Mouse (Mus musculus) heart, embryonic 14.5 days (tissue): ENCODE measurements around the gene Gm525. TPM values are rescaled to one million over a fixed set of nuclear protein-coding genes. Genes with fewer than 3 reads are reported as not detected.
"Not testable (repeated sequence)": the region's sequence is repeated elsewhere in the genome, so short reads cannot be mapped to it uniquely, and the experiment has no call there.

Experiments
- ATAC-seq: fragments of 200-750 bp; cut with Nextera tagmentation; 2 replicates; pipeline ENCODE4 v1.8.0; 2017; ENCODE audit warnings: low read depth, moderate TSS enrichment; ENCODE audit not compliant: insufficient number of reproducible peaks, insufficient read depth, low FRiP score
- H3K27ac ChIP-seq, 2 experiments: fragments of 200-500 bp in 1 of 2; fragments of 300-500 bp in 1 of 2; sonication (generic) in 1 of 2; replicated peaks in 1 of 2; 2 replicates each; pipeline ENCODE4 v1.5.1; 2012 to 2014; ENCODE audit warnings: low read depth in 2 of 2, low read length in 2 of 2, control low read depth in 1 of 2, mild to moderate bottlenecking in 1 of 2, mixed read lengths in 1 of 2; ENCODE audit not compliant: control insufficient read depth in 1 of 2, insufficient read depth in 1 of 2
- H3K27me3 ChIP-seq: fragments of 300-500 bp; sonication (generic); 2 replicates; pipeline ENCODE4 v1.6.1; 2014; ENCODE audit warnings: mild to moderate bottlenecking, low read length, control low read depth; ENCODE audit not compliant: control insufficient read depth, insufficient read depth
- H3K36me3 ChIP-seq: fragments of 300-500 bp; sonication (generic); 2 replicates; pipeline ENCODE4 v1.6.1; 2014; ENCODE audit warnings: mild to moderate bottlenecking, control low read depth, low read length, mixed read lengths; ENCODE audit not compliant: control insufficient read depth, insufficient read depth
- H3K4me1 ChIP-seq, 2 experiments: fragments of 200-500 bp in 1 of 2; fragments of 300-500 bp in 1 of 2; sonication (generic) in 1 of 2; 2 replicates each; pipeline ENCODE4 v1.6.1; 2012 to 2014; ENCODE audit warnings: low read length in 2 of 2, control low read depth in 1 of 2, mixed read lengths in 1 of 2; ENCODE audit not compliant: control insufficient read depth in 2 of 2, insufficient read depth in 2 of 2
- H3K4me2 ChIP-seq: fragments of 300-500 bp; sonication (generic); 2 replicates; pipeline ENCODE4 v1.6.1; 2014; ENCODE audit warnings: mild to moderate bottlenecking, low read length
- H3K4me3 ChIP-seq, 2 experiments: fragments of 200-500 bp in 1 of 2; fragments of 300-500 bp in 1 of 2; sonication (generic) in 1 of 2; 2 replicates each; pipeline ENCODE4 v1.5.1; 2012 to 2014; ENCODE audit warnings: low read length in 2 of 2, mild to moderate bottlenecking in 2 of 2, control low read depth in 1 of 2, low read depth in 1 of 2, moderate library complexity in 1 of 2; ENCODE audit not compliant: control insufficient read depth in 1 of 2, insufficient read depth in 1 of 2
- H3K9ac ChIP-seq: fragments of 300-500 bp; sonication (generic); 2 replicates; pipeline ENCODE4 v1.6.1; 2014; ENCODE audit warnings: mild to moderate bottlenecking, low read length
- H3K9me3 ChIP-seq: fragments of 300-500 bp; sonication (generic); 2 replicates; pipeline ENCODE4 v1.6.1; 2016; ENCODE audit warnings: low read length, control low read depth; ENCODE audit not compliant: control insufficient read depth
- WGBS: fragments of 180-500 bp; shearing (Covaris S2); extraction: QIAGEN DNeasy Blood & Tissue Kit; methylation state at CpG from one replicate; pipeline ENCODE4 v1.1.7; 2014; 5-methylcytosine and 5-hydroxymethylcytosine counted together
- polyA plus RNA-seq: library from polyadenylated mRNA; unstranded; fragments of >200 nt; fragmentation: Nextera tagmentation; extraction: Ambion mirVana; gene quantifications from 2 replicates; pipeline ENCODE4 v1.2.1, GENCODE M21; 2014

The Gm525 gene
- polyA plus RNA-seq, 1 experiment from 2014 or later, result not detected

DNA sequence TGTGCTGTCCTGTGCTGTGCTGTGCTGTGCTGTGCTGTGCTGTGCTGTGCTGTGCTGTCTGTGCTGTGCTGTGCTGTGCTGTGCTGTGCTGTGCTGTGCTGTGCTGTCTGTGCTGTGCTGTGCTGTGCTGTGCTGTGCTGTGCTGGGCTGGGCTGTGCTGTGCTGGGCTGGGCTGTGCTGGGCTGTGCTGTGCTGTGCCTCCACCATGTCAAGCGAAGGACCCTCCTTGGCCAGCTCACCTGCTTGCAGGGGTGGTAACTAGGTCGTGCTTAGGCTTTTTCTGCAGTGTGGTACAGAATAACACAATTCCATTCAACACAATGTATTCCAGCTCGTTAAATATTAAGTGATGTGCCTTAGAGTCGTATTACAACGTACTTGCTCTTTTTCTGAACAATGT is 8.3 kb downstream of the Gm525 start:
- not testable (repeated sequence) for ATAC-seq, H3K9ac ChIP-seq, H3K4me2 ChIP-seq, H3K27me3 ChIP-seq, H3K4me1 ChIP-seq, H3K36me3 ChIP-seq, H3K9me3 ChIP-seq, H3K4me3 ChIP-seq, H3K27ac ChIP-seq
- 83% methylated on average over 5 of the region's 5 CpGs for WGBS

DNA sequence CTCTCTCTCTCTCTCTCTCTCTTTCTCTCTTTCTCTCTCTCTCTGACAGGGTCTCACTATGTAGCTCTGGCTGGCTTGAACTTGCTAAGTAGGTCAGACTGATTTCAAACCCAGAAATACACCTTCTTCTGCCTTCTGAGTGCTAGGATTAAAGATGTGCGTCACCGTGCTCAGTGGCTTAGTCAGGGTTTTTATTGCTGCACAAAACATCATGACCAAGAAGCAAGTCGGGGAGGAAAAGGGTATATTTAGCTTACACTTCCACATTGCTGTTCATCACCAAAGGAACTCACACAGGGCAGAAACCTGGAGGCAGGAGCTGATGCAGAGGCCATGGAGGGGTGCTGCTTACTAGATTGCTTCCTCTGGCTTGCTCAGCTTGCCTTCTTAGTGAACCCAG is 9.1 kb downstream of the Gm525 start:
- ATAC-seq, H3K27me3 ChIP-seq, H3K4me3 ChIP-seq, H3K36me3 ChIP-seq, H3K4me2 ChIP-seq, H3K4me1 ChIP-seq, H3K9me3 ChIP-seq, H3K27ac ChIP-seq, H3K9ac ChIP-seq: not testable (repeated sequence)
- WGBS, result 77% methylated on average over 3 of the region's 3 CpGs

DNA sequence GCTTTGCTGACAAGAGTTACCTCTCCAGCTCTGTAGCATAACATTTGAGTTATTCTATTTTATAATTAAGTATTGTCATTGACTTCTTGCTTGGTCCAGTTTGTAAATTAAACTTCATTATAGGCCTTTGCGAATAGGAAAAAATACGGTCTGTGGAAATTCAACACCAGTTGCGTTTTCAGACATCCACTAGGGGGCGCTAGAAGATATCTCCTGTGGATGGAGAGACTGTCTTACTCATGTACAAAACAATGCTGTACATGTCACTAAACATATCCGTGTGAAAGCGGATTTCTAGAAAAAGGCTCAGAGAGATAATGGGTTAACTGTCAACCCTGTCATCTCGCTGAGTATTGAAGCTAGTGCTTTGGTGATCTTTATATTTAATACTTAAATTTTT is 11.0 kb downstream of the Gm525 start:
- Histone ChIP-seq H3K9me3 (no peaks in the 10 kb centered on the region), H3K36me3 (no peaks in the 10 kb centered on the region), H3K4me2 (no peak overlapping the region), H3K27me3 (no peaks in the 10 kb centered on the region), H3K27ac (no peak overlapping the region), H3K4me1 (no peaks in the 10 kb centered on the region), H3K9ac (no peak overlapping the region), H3K4me3 (no peak overlapping the region)
- WGBS, result 36% methylated on average over 7 of the region's 7 CpGs
- no peak for ATAC-seq

DNA sequence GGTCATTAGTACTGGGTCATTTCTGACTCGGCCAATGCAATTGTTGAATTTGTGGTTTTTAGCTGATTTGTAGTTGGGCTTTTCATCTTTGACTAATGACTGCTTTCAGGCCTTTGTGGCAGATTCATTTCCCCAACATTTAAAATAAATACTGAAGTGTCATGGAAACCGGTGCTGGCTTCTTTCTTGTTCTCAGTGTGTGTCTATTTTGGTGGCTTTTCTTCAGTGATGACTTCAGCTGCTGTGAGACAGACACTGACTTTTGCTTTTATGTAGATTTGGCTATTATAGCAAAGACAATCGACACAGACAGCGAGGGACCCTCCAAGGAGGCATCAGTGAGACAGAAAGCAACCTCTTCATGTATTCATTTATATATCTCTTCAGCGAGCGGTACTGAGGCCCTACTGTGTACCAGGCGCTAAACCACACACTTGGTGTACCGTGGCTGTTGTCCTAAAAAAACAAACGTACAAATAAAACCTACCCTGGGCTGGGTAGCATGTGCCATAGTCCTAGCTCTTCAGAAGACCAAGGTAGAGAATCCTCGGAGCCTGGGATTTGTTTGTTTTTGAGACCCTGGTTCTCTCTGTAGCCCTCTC is 12.7 kb downstream of the Gm525 start:
- ATAC-seq, result no peak
- 79% methylated on average over 10 of the region's 10 CpGs for WGBS
- no peaks in the 10 kb centered on the region for H3K36me3 ChIP-seq
- H3K4me2 ChIP-seq, result no peak overlapping the region
- H3K27me3 ChIP-seq, result no peaks in the 10 kb centered on the region
- H3K4me3 ChIP-seq, result no peak overlapping the region
- no peak overlapping the region for H3K9ac ChIP-seq
- no peak overlapping the region for H3K27ac ChIP-seq
- H3K4me1 ChIP-seq, result no peaks in the 10 kb centered on the region
- H3K9me3 ChIP-seq, result no peaks in the 10 kb centered on the region

DNA sequence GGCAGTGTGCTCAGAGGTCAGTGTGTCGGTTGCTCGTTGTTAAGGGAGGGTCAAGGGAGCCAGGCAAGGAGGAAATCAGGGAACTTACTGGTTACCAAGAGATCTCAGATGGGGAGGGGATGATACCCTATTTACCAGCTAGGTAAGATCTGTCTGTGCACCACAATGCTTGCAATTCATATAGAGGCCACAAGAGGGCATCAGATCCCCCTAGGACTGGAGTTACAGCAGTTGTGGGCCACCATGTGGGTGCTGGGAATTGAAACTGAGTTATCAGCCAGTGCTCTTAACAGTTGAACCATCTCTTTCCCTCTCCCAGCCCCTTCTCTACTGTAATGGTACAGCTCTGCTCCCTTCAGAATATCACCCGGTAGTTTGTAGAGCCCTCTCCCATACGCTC is 15.1 kb downstream of the Gm525 start:
- Histone ChIP-seq H3K4me3 (no peak overlapping the region), H3K9me3 (no peaks in the 10 kb centered on the region), H3K36me3 (no peaks in the 10 kb centered on the region), H3K9ac (no peak overlapping the region), H3K27me3 (no peaks in the 10 kb centered on the region), H3K4me2 (no peak overlapping the region), H3K27ac (no peak overlapping the region), H3K4me1 (no peaks in the 10 kb centered on the region)
- 91% methylated on average over 4 of the region's 4 CpGs for whole genome bisulfite sequencing
- ATAC-seq, result no peak

DNA sequence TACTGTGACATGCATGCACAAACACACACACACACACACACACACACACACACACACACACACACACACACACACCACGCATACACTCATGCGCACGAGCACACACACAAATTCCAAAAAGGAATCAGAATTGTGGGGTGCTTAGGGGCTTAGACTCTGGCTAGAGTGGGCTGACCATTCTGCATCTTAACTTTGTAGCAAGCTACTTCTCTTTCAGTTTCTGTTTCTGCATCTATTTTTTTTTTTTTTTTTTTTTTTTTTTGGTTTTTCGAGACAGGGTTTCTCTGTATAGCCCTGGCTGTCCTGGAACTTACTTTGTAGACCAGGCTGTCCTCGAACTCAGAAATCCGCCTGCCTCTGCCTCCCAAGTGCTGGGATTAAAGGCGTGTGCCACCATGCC is 16.7 kb downstream of the Gm525 start:
- not testable (repeated sequence) for H3K36me3 ChIP-seq, H3K27me3 ChIP-seq, H3K4me3 ChIP-seq, H3K27ac ChIP-seq, ATAC-seq, H3K4me1 ChIP-seq, H3K9ac ChIP-seq, H3K9me3 ChIP-seq, H3K4me2 ChIP-seq
- 85% methylated on average over 6 of the region's 7 CpGs for WGBS

DNA sequence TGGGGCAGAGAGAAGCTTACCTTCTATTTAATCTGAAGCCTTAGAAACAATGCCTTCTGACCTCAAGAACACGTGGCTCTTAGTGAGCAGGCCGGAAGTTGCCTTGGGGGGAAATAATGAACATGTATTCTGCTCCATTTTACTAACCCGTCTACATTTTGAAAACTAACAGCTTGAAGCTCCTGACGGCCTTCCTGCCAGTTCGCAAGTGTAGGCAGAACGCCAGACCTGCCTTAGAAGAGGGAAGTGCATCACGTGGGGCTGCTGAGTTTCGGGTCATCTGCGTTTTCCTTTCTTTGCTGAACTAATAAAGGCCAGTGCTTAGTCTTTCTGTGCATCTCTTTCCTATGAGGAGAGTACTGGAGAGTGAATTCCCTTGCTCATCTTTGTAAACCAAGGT is 19.1 kb downstream of the Gm525 start:
- Histone ChIP-seq H3K27me3 (no peaks in the 10 kb centered on the region), H3K27ac (no peak overlapping the region), H3K36me3 (no peaks in the 10 kb centered on the region), H3K4me1 (no peaks in the 10 kb centered on the region), H3K9me3 (no peaks in the 10 kb centered on the region), H3K4me2 (no peak overlapping the region), H3K9ac (no peak overlapping the region), H3K4me3 (no peak overlapping the region)
- WGBS, result 59% methylated on average over 9 of the region's 9 CpGs
- no peak for ATAC-seq

DNA sequence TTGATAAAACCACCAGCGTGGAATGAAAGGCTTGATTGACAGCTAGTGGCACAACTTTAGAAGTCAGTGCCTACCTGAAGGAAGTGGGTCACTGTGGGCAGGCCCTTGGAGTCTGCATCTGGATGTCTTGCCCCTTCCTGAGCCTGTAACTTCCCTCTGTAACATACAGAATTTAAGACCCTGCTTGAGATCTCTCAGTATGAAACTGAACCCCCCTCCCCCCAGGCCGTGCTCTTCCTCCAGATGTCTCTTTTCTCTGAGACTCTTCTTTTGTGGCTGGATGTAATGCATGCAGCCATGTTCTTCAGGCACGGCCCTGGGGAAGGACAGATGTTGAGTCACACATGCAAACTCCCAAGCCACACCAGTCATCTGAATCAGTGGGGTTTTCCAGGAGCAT is 21.7 kb downstream of the Gm525 start:
- Histone ChIP-seq H3K4me3 (no peak overlapping the region), H3K27me3 (no peaks in the 10 kb centered on the region), H3K9me3 (no peaks in the 10 kb centered on the region), H3K9ac (no peak overlapping the region), H3K36me3 (no peaks in the 10 kb centered on the region), H3K4me2 (no peak overlapping the region), H3K27ac (no peak overlapping the region), H3K4me1 (no peaks in the 10 kb centered on the region)
- no peak for ATAC-seq
- 76% methylated on average over 3 of the region's 3 CpGs for WGBS
